Mouse (Mus musculus): ENCODE measurements around the gene Coq4. TPM values are rescaled to one million over a fixed set of nuclear protein-coding genes. Genes with fewer than 3 reads are reported as not detected.
A peak's percentile ranks its signal among the peaks of the same experiment; 100 is the strongest.

The Coq4 gene
- polyA plus RNA-seq, 1 experiment from 2014 or later, result 39.1 TPM

DNA sequence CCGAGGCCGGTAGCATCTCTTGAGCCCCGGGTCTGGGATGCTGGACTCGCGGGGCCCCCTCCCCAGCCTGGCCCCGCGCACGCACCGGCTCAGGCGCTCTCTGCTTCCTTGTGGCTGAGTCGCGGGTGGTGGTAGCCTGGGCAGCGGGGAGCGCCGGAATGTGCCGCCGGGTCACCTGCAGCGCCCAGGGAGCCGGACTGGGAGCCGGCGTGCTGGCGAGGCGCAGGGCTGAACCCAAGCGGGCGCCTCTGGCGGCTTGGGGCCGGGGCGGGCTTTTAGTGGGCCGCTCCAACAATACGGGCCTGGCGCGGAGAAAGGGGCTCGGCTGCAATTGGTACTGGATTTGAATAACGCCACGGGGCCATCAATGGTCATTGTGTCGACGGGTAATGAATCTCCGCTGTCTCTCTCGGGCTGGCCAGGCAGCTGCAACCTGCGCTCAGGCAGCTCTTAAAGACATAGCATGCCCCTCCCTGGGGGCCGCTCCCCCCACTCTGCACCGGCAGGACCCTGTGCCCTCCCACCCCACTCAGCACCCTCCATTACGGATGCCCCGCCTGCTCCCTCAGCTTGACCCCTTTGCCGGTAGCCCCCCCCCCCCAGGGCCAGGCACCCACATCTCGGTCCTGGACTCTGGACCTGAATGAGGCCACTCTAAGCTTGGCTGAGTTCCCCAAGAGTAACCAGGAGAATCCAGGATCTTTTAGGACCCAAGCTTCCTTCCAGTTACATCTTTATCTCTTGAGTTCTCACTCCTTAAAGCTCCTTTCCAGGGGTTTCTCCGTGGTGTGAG, 59.0 kb downstream of the Coq4 start:
- no peak for ATAC-seq (ENCODE audit: insufficient number of reproducible peaks, insufficient read depth, low FRiP score, low read depth)
- Histone ChIP-seq H3K27ac (ENCODE audit: low read length) (no peak overlapping the region), H3K4me2 (replicated peaks; ENCODE audit: low read depth, low read length) (peak overlapping the region; percentile 35), H3K4me3 (ENCODE audit: low read depth, low read length) (peak overlapping the region; percentile 18), H3K27me3 (ENCODE audit: control insufficient read depth, insufficient read depth, low read length) (peaks cover 32% of the 10 kb centered on the region), H3K9me3 (ENCODE audit: control insufficient read depth, low read depth, low read length) (no peaks in the 10 kb centered on the region), H3K4me1 (ENCODE audit: control insufficient read depth, insufficient read depth, low read length) (peaks cover 6% of the 10 kb centered on the region; the same call in 1 of the 2 replicates), H3K9ac (replicated peaks; ENCODE audit: low read depth, low read length) (no peak overlapping the region), H3K36me3 (ENCODE audit: control insufficient read depth, insufficient read depth, low read length) (peaks cover 11% of the 10 kb centered on the region)
- WGBS, result 8% methylated on average over 47 of the region's 47 CpGs

- H3K27me3 ChIP-seq (ENCODE audit: control insufficient read depth, insufficient read depth, low read length), result peaks cover 32% of the 10 kb centered on the region
- H3K9ac ChIP-seq (replicated peaks; ENCODE audit: low read depth, low read length), result no peak overlapping the region
- peaks cover 7% of the 10 kb centered on the region for H3K36me3 ChIP-seq (ENCODE audit: control insufficient read depth, insufficient read depth, low read length)
- no peaks in the 10 kb centered on the region for H3K9me3 ChIP-seq (ENCODE audit: control insufficient read depth, low read depth, low read length)
- H3K4me1 ChIP-seq (ENCODE audit: control insufficient read depth, insufficient read depth, low read length), result peaks cover 6% of the 10 kb centered on the region; the same call in 1 of the 2 replicates
- H3K27ac ChIP-seq (ENCODE audit: low read length), result no peak overlapping the region
- H3K4me3 ChIP-seq (ENCODE audit: low read depth, low read length), result no peak overlapping the region
- no peak overlapping the region for H3K4me2 ChIP-seq (replicated peaks; ENCODE audit: low read depth, low read length)
- 47% methylated on average over 3 of the region's 3 CpGs for WGBS
- ATAC-seq (ENCODE audit: insufficient number of reproducible peaks, insufficient read depth, low FRiP score, low read depth), result no peak
Observed at GRCm38 (mm10) chr2:29846911-29847310, 59.6 kb downstream of the Coq4 start.

Small RNAs within 50 kb of the gene (microRNA-seq; reads per million reads assigned to microRNA genes)
- not detected for gene Mir219a-2
- not detected for gene Mir219b

Other genes with a start within 250 kb of the Coq4 start
- gene Rapgef1, start 167.8 kb upstream of the Coq4 start, polyA plus RNA-seq (2014; fragmentation: Nextera tagmentation; extraction: Ambion mirVana), result 13.8 TPM in 2 replicates
- 1.6 TPM in 2 replicates for gene Gm13420, start 35.8 kb upstream of the Coq4 start, polyA plus RNA-seq (2014; fragmentation: Nextera tagmentation; extraction: Ambion mirVana)
- gene Gm13547, start 28.2 kb upstream of the Coq4 start, polyA plus RNA-seq (2014; fragmentation: Nextera tagmentation; extraction: Ambion mirVana), result not detected in 2 replicates
- 31.0 and 32.3 TPM in 2 replicates for gene Trub2, start 1.0 kb downstream of the Coq4 start, polyA plus RNA-seq (2014; fragmentation: Nextera tagmentation; extraction: Ambion mirVana)
- 12.2 TPM in 2 replicates for gene Slc27a4, start 15.1 kb downstream of the Coq4 start, polyA plus RNA-seq (2014; fragmentation: Nextera tagmentation; extraction: Ambion mirVana)
- 20.8 and 24.6 TPM in 2 replicates for gene Urm1, start 32.6 kb downstream of the Coq4 start, polyA plus RNA-seq (2014; fragmentation: Nextera tagmentation; extraction: Ambion mirVana)
- gene Cercam, start 81.7 kb downstream of the Coq4 start, polyA plus RNA-seq (2014; fragmentation: Nextera tagmentation; extraction: Ambion mirVana), result 23.6 and 28.1 TPM in 2 replicates
- 64.3 and 67.2 TPM in 2 replicates for gene Odf2, start 101.7 kb downstream of the Coq4 start, polyA plus RNA-seq (2014; fragmentation: Nextera tagmentation; extraction: Ambion mirVana)
- gene Gle1, start 147.9 kb downstream of the Coq4 start, polyA plus RNA-seq (2014; fragmentation: Nextera tagmentation; extraction: Ambion mirVana), result 57.7 and 59.4 TPM in 2 replicates
- 136 and 139 TPM in 2 replicates for gene Sptan1, start 178.1 kb downstream of the Coq4 start, polyA plus RNA-seq (2014; fragmentation: Nextera tagmentation; extraction: Ambion mirVana)